Mouse (Mus musculus): Measurements from ENCODE around the gene Dnajc8.

DNA sequence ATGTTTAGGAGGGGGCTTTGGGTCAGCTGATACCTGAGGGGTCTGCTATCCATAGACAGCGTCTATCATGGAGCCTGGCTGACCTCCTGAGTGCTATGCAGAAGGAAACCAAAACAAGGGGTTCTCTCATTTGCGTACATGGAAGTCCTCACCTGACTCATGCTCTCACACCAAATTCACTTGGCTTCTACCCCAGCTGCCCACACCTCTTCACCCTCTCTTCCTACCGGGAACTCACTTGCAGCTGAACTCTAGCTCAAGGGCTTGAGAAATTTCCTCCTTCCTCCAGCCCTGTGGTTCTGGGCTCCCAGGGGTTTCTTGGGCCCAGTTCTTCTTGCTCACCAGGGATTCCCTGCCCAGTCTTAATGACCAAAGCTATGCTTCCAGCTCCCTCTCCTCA, 27.9 kb downstream of the Dnajc8 start:
- TF ChIP-seq CTCF (IDR thresholded peaks at IDR 0.05; ENCODE audit: control insufficient read depth, insufficient read depth, insufficient replicate concordance, low read depth, low read length): no peak
- no peak for TF ChIP-seq POLR2A (IDR thresholded peaks at IDR 0.05; ENCODE audit: control insufficient read depth, low read depth, low read length)

Data from testis, adult 2 months (tissue).